Mouse (Mus musculus) heart, adult 2 months (tissue): ENCODE measurements at regions not wholly inside any gene's neighbourhood (a gene's known extent, or its start where the extent isn't known, plus 50 kb on each side); places are given as distances from the start of the nearest gene placed in this dataset.

Experiments
- CTCF ChIP-seq: fragments of 200-600 bp; IDR thresholded peaks from 2 replicates; pipeline ENCODE4 v1.8.1; 2022; ENCODE audit warnings: antibody characterized with exemption, mild to moderate bottlenecking, moderate library complexity
- POLR2A ChIP-seq: fragments of 200-500 bp; IDR thresholded peaks from 2 replicates; pipeline ENCODE4 v1.6.1; 2011; ENCODE audit warnings: mild to moderate bottlenecking, low read depth, low read length, control low read depth; ENCODE audit not compliant: insufficient read depth

DNA sequence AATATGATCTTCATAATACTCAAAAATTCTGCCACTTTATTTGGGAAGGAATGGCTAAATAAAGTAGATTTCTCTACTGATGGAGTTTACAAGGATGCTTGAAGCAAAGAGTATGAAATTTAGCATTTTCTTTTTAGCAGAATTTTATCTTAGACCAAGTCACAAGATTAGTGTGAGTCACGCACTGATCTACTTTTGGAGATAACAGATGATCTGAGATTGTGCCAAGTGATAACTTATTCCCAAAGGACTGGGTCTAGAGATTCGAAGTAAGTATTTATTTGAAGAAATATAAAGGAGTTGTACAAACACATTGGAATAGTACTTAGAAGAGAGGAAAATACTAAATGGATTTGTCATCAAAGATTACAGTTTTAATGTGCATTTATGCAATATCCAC is 67.8 kb upstream of the Tom1l1 start:
- no peak for TF ChIP-seq CTCF
- no peak for TF ChIP-seq POLR2A
